ENCODE assay signal across 8 mouse cellular contexts in genomic region chr14:76681581-76682377, GRCm38 (mm10).
A peak's percentile ranks its signal among the peaks of the same experiment; 100 is the strongest.
DNase-seq lines count a peak whose midpoint lies in the region; ATAC-seq and TF ChIP-seq lines count a peak whose summit lies in the region.

No protein-coding gene starts in this region.

- peak; percentile 92 for ATAC-seq in embryonic facial prominence, embryonic 14.5 days (ENCODE audit: low read depth)
- ATAC-seq in heart, embryonic 16.5 days (replicated peaks; ENCODE audit: extremely low read depth, insufficient read depth, low FRiP score): peak; percentile 75
- no peak for ATAC-seq in midbrain, postnatal 0 days (ENCODE audit: low FRiP score)

- H3K4me1 ChIP-seq in embryonic facial prominence, embryonic 14.5 days (ENCODE audit: control insufficient read depth, insufficient read depth, low read length): peaks cover 39% of the 10 kb centered on the region
- peaks cover 18% of the 10 kb centered on the region for H3K4me1 ChIP-seq in heart, embryonic 16.5 days (ENCODE audit: control insufficient read depth, insufficient read depth, low read length)
- peaks cover 12% of the 10 kb centered on the region; the same call in 1 of the 2 replicates for H3K4me1 ChIP-seq in midbrain, postnatal 0 days (ENCODE audit: insufficient read depth, low read length)

- H3K4me3 ChIP-seq in embryonic facial prominence, embryonic 14.5 days (ENCODE audit: low read depth, low read length): no peak overlapping the region
- no peak overlapping the region for H3K4me3 ChIP-seq in heart, embryonic 16.5 days (ENCODE audit: low read length)
- no peak overlapping the region for H3K4me3 ChIP-seq in midbrain, postnatal 0 days (ENCODE audit: low read depth, low read length)

- no peaks in the 10 kb centered on the region for H3K9me3 ChIP-seq in embryonic facial prominence, embryonic 14.5 days (ENCODE audit: control insufficient read depth, low read length)
- 0 out of 2 replicates have a peak, but pooled peaks cover 2% of the 10 kb centered on the region for H3K9me3 ChIP-seq in heart, embryonic 16.5 days (replicated peaks; ENCODE audit: control insufficient read depth, low read length)
- H3K9me3 ChIP-seq in midbrain, postnatal 0 days (ENCODE audit: low read length): no peaks in the 10 kb centered on the region

- H3K9ac ChIP-seq in embryonic facial prominence, embryonic 14.5 days (ENCODE audit: low read depth, low read length): no peak overlapping the region
- 0 out of 2 replicates have a peak overlapping the region, but pooled peaks have one; percentile 30 for H3K9ac ChIP-seq in heart, embryonic 16.5 days (ENCODE audit: low read length)
- no peak overlapping the region for H3K9ac ChIP-seq in midbrain, postnatal 0 days (replicated peaks; ENCODE audit: low read length, poor library complexity, severe bottlenecking)

- no peaks in the 10 kb centered on the region for H3K36me3 ChIP-seq in embryonic facial prominence, embryonic 14.5 days (ENCODE audit: control insufficient read depth, insufficient read depth, low read length)
- H3K36me3 ChIP-seq in heart, embryonic 16.5 days (ENCODE audit: control insufficient read depth, insufficient read depth): no peaks in the 10 kb centered on the region
- no peaks in the 10 kb centered on the region for H3K36me3 ChIP-seq in midbrain, postnatal 0 days (ENCODE audit: insufficient read depth, low read length)

- peak overlapping the region; percentile 79 for H3K27ac ChIP-seq in embryonic facial prominence, embryonic 14.5 days (replicated peaks; ENCODE audit: low read depth, low read length)
- peak overlapping the region; percentile 68 for H3K27ac ChIP-seq in heart, embryonic 16.5 days (ENCODE audit: low read length)
- 0 out of 2 replicates have a peak overlapping the region, but pooled peaks have one; percentile 38 for H3K27ac ChIP-seq in midbrain, postnatal 0 days (ENCODE audit: low read depth, low read length)

- TF ChIP-seq CTCF in midbrain, postnatal 0 days (IDR thresholded peaks at IDR 0.05): no peak

- H3K27me3 ChIP-seq in embryonic facial prominence, embryonic 14.5 days (replicated peaks; ENCODE audit: control insufficient read depth, insufficient read depth, low read length): no peaks in the 10 kb centered on the region
- H3K27me3 ChIP-seq in heart, embryonic 16.5 days (ENCODE audit: control insufficient read depth, insufficient read depth, low read length): no peaks in the 10 kb centered on the region
- no peaks in the 10 kb centered on the region for H3K27me3 ChIP-seq in midbrain, postnatal 0 days (ENCODE audit: insufficient read depth, low read length)

- no peak overlapping the region for H3K4me2 ChIP-seq in embryonic facial prominence, embryonic 14.5 days (ENCODE audit: low read depth, low read length)
- no peak overlapping the region for H3K4me2 ChIP-seq in heart, embryonic 16.5 days (ENCODE audit: low read depth, low read length)
- no peak overlapping the region for H3K4me2 ChIP-seq in midbrain, postnatal 0 days (ENCODE audit: low read depth, low read length, poor library complexity, severe bottlenecking)

- peak; percentile 49 to 81 for DNase-seq in adrenal gland, adult (ENCODE audit: inconsistent age in 2 of 2, low spot score in 1 of 2)
- no peak for DNase-seq in adrenal gland, adult 18-20 months (ENCODE audit: low spot score in 2 of 2)
- peak; percentile 96 for DNase-seq in embryonic facial prominence, embryonic 14.5 days (ENCODE audit: low spot score)
- DNase-seq in kidney, postnatal 25 days: peak; percentile 70 to 86
- peak; percentile 50 for DNase-seq in midbrain, postnatal 0 days (ENCODE audit: low spot score)
- no peak for DNase-seq in cerebellum, adult 18-20 months
- no peak for DNase-seq in layer of hippocampus, postnatal 10 days (ENCODE audit: low spot score in 2 of 2)

- WGBS in embryonic facial prominence, embryonic 14.5 days: 23% methylated on average over 8 of the region's 8 CpGs
- 22% methylated on average over 8 of the region's 8 CpGs for WGBS in heart, embryonic 16.5 days
- WGBS in midbrain, postnatal 0 days: 56% methylated on average over 8 of the region's 8 CpGs

Comparison
In these comparisons a context has a peak if more than half of its experiments do, and no peak if none do; other contexts are left out.
1. DNase-seq: peak in adrenal gland, adult (2 of 2), embryonic facial prominence, embryonic 14.5 days (single experiment), kidney, postnatal 25 days (2 of 2) and midbrain, postnatal 0 days (single experiment); none in adrenal gland, adult 18-20 months (0 of 2), cerebellum, adult 18-20 months (0 of 2) and layer of hippocampus, postnatal 10 days (0 of 2).
2. Peak in every context shown above with its lines, with median percentiles within 50 percentile points of each other: H3K27ac ChIP-seq.